Mouse (Mus musculus): ENCODE measurements around the gene Gemin7. TPM values are rescaled to one million over a fixed set of nuclear protein-coding genes. Genes with fewer than 3 reads are reported as not detected.

Gene Gemin7
- total and polyA plus RNA-seq, 3 experiments, result 48.5 to 75.2 (median 48.6) TPM

- no peak for DNase-seq
- H3K27ac ChIP-seq, result peak overlapping the region; percentile 99
- no peaks in the 10 kb centered on the region; the same call in none of the 2 replicates for H3K36me3 ChIP-seq (ENCODE audit: control insufficient read depth, insufficient read depth, low read length)
- H3K4me1 ChIP-seq (ENCODE audit: control insufficient read depth, insufficient read depth, low read length), result peaks cover 37% of the 10 kb centered on the region
- H3K79me2 ChIP-seq (replicated peaks; ENCODE audit: control insufficient read depth, insufficient read depth, low read length), result peaks cover 9% of the 10 kb centered on the region
- WGBS, result under 1% methylated on average over 11 of the region's 11 CpGs
- peak overlapping the region; percentile 78 for H3K9ac ChIP-seq (ENCODE audit: low read depth, low read length)
- H3K4me3 ChIP-seq, result peak overlapping the region; percentile 96
- H3K27me3 ChIP-seq (ENCODE audit: control insufficient read depth, insufficient read depth, low read length), result no peaks in the 10 kb centered on the region
- intact Hi-C loops (cut with DNase I), result loop anchor here (5.0 kb wide), 1 partner anchor 104 kb away; the partner anchor contains the start of gene Mark4
- TF ChIP-seq CTCF (IDR thresholded peaks at IDR 0.05) (no peak), EP300 (IDR thresholded peaks at IDR 0.05; ENCODE audit: insufficient read depth, low read depth, low read length) (no peak), POLR2A (IDR thresholded peaks at IDR 0.05; ENCODE audit: insufficient read depth, low read depth, low read length) (no peak)
Observed at GRCm38 (mm10) chr7:19561431-19561764, 16.0 kb downstream of the Gemin7 start.

- H3K79me2 ChIP-seq (replicated peaks; ENCODE audit: control insufficient read depth, insufficient read depth, low read length), result peaks cover 11% of the 10 kb centered on the region
- H3K36me3 ChIP-seq (ENCODE audit: control insufficient read depth, insufficient read depth, low read length), result no peaks in the 10 kb centered on the region; the same call in none of the 2 replicates
- intact Hi-C loops (cut with DNase I), result loop anchor here (5.0 kb wide), 1 partner anchor 103 kb away; the partner anchor contains the start of gene Mark4
- TF ChIP-seq CTCF (IDR thresholded peaks at IDR 0.05) (no peak), POLR2A (IDR thresholded peaks at IDR 0.05; ENCODE audit: insufficient read depth, low read depth, low read length) (no peak), EP300 (IDR thresholded peaks at IDR 0.05; ENCODE audit: insufficient read depth, low read depth, low read length) (no peak)
- H3K27me3 ChIP-seq (ENCODE audit: control insufficient read depth, insufficient read depth, low read length), result no peaks in the 10 kb centered on the region
- peak overlapping the region; percentile 78 for H3K9ac ChIP-seq (ENCODE audit: low read depth, low read length)
- peak overlapping the region; percentile 99 for H3K27ac ChIP-seq
- DNase-seq, result peak in 1 of 2 experiments; percentile 23
- peak overlapping the region; percentile 96 for H3K4me3 ChIP-seq
- WGBS, result 1% methylated on average over 11 of the region's 11 CpGs
- H3K4me1 ChIP-seq (ENCODE audit: control insufficient read depth, insufficient read depth, low read length), result peaks cover 38% of the 10 kb centered on the region
Observed at GRCm38 (mm10) chr7:19560491-19561260, 16.7 kb downstream of the Gemin7 start.

GRCm38 (mm10) chr7:19558965-19559364, 18.4 kb downstream of the Gemin7 start:
- Histone ChIP-seq H3K27me3 (ENCODE audit: control insufficient read depth, insufficient read depth, low read length) (no peaks in the 10 kb centered on the region), H3K4me3 (no peak overlapping the region), H3K9ac (ENCODE audit: low read depth, low read length) (no peak overlapping the region), H3K4me1 (ENCODE audit: control insufficient read depth, insufficient read depth, low read length) (peaks cover 42% of the 10 kb centered on the region), H3K27ac (peak overlapping the region; percentile 57), H3K36me3 (ENCODE audit: control insufficient read depth, insufficient read depth, low read length) (no peaks in the 10 kb centered on the region; the same call in none of the 2 replicates), H3K79me2 (replicated peaks; ENCODE audit: control insufficient read depth, insufficient read depth, low read length) (peaks cover 12% of the 10 kb centered on the region)
- intact Hi-C loops (cut with DNase I), result no loop called here
- DNase-seq, result no peak
- TF ChIP-seq EP300 (IDR thresholded peaks at IDR 0.05; ENCODE audit: insufficient read depth, low read depth, low read length), result no peak
- peak; percentile 63 for TF ChIP-seq CTCF (IDR thresholded peaks at IDR 0.05)
- WGBS, result 62% methylated on average over 2 of the region's 2 CpGs

- no peaks in the 10 kb centered on the region for H3K27me3 ChIP-seq (ENCODE audit: control insufficient read depth, insufficient read depth, low read length)
- TF ChIP-seq POLR2A (IDR thresholded peaks at IDR 0.05; ENCODE audit: insufficient read depth, low read depth, low read length) (peak; percentile 50; the same call in 1 of the 2 replicates), EP300 (IDR thresholded peaks at IDR 0.05; ENCODE audit: insufficient read depth, low read depth, low read length) (peak; percentile 79; the same call in 1 of the 2 replicates), CTCF (IDR thresholded peaks at IDR 0.05) (no peak)
- H3K9ac ChIP-seq (ENCODE audit: low read depth, low read length), result no peak overlapping the region
- intact Hi-C loops (cut with DNase I), result no loop called here
- peak; percentile 48 to 50 for DNase-seq
- peak overlapping the region; percentile 57 for H3K27ac ChIP-seq
- no peak overlapping the region for H3K4me3 ChIP-seq
- peaks cover 12% of the 10 kb centered on the region for H3K79me2 ChIP-seq (replicated peaks; ENCODE audit: control insufficient read depth, insufficient read depth, low read length)
- 71% methylated on average over 6 of the region's 6 CpGs for WGBS
- H3K4me1 ChIP-seq (ENCODE audit: control insufficient read depth, insufficient read depth, low read length), result peaks cover 42% of the 10 kb centered on the region
- no peaks in the 10 kb centered on the region; the same call in none of the 2 replicates for H3K36me3 ChIP-seq (ENCODE audit: control insufficient read depth, insufficient read depth, low read length)
Observed at GRCm38 (mm10) chr7:19557982-19558900, 19.2 kb downstream of the Gemin7 start.

GRCm38 (mm10) chr7:19557086-19557485, 20.3 kb downstream of the Gemin7 start:
- no peaks in the 10 kb centered on the region for H3K27me3 ChIP-seq (ENCODE audit: control insufficient read depth, insufficient read depth, low read length)
- no peaks in the 10 kb centered on the region; the same call in none of the 2 replicates for H3K36me3 ChIP-seq (ENCODE audit: control insufficient read depth, insufficient read depth, low read length)
- H3K9ac ChIP-seq (ENCODE audit: low read depth, low read length), result no peak overlapping the region
- TF ChIP-seq EP300 (IDR thresholded peaks at IDR 0.05; ENCODE audit: insufficient read depth, low read depth, low read length) (no peak), POLR2A (IDR thresholded peaks at IDR 0.05; ENCODE audit: insufficient read depth, low read depth, low read length) (no peak), CTCF (IDR thresholded peaks at IDR 0.05) (no peak)
- peak in 1 of 2 experiments; percentile 22 for DNase-seq
- intact Hi-C loops (cut with DNase I), result no loop called here
- H3K27ac ChIP-seq, result no peak overlapping the region; the same call in 1 of the 2 replicates
- peaks cover 16% of the 10 kb centered on the region for H3K79me2 ChIP-seq (replicated peaks; ENCODE audit: control insufficient read depth, insufficient read depth, low read length)
- peaks cover 42% of the 10 kb centered on the region for H3K4me1 ChIP-seq (ENCODE audit: control insufficient read depth, insufficient read depth, low read length)
- H3K4me3 ChIP-seq, result no peak overlapping the region
- WGBS, result 60% methylated on average over 2 of the region's 2 CpGs
